Mouse (Mus musculus) heart, embryonic 11.5 days (tissue): ENCODE results near the gene Smim22. TPM values are rescaled to one million over a fixed set of nuclear protein-coding genes. Genes with fewer than 3 reads are reported as not detected.

ENCODE experiments used
- ATAC-seq: fragments of 200-750 bp; cut with Nextera tagmentation; replicated peaks from 2 replicates; pipeline ENCODE4 v1.8.0; 2017; ENCODE audit warnings: moderate library complexity; ENCODE audit not compliant: insufficient number of reproducible peaks, low FRiP score, low TSS enrichment
- H3K27ac ChIP-seq: fragments of 300-500 bp; sonication (generic); 2 replicates; pipeline ENCODE4 v1.5.1; 2014; ENCODE audit warnings: mild to moderate bottlenecking, low read depth, low read length
- H3K27me3 ChIP-seq: fragments of 300-500 bp; sonication (generic); 2 replicates; pipeline ENCODE4 v1.6.1; 2014; ENCODE audit warnings: mild to moderate bottlenecking, low read length, mixed read lengths; ENCODE audit not compliant: control insufficient read depth, insufficient read depth
- H3K36me3 ChIP-seq: fragments of 300-500 bp; sonication (generic); 2 replicates; pipeline ENCODE4 v1.6.1; 2014; ENCODE audit warnings: mild to moderate bottlenecking, low read length, moderate library complexity, mixed read lengths; ENCODE audit not compliant: control insufficient read depth, insufficient read depth
- H3K4me1 ChIP-seq: fragments of 300-500 bp; sonication (generic); 2 replicates; pipeline ENCODE4 v1.6.1; 2014; ENCODE audit warnings: low read length; ENCODE audit not compliant: control insufficient read depth, insufficient read depth
- H3K4me2 ChIP-seq: fragments of 300-500 bp; sonication (generic); 2 replicates; pipeline ENCODE4 v1.6.1; 2014; ENCODE audit warnings: mild to moderate bottlenecking, moderate library complexity
- H3K4me3 ChIP-seq: fragments of 300-500 bp; sonication (generic); 2 replicates; pipeline ENCODE4 v1.5.1; 2014; ENCODE audit warnings: low read depth, low read length
- H3K9ac ChIP-seq: fragments of 300-500 bp; sonication (generic); 2 replicates; pipeline ENCODE4 v1.6.1; 2014; ENCODE audit warnings: mild to moderate bottlenecking, low read depth, low read length, moderate library complexity
- H3K9me3 ChIP-seq: fragments of 300-500 bp; sonication (generic); replicated peaks from 2 replicates; pipeline ENCODE4 v1.6.1; 2016; ENCODE audit warnings: low read length; ENCODE audit not compliant: control insufficient read depth
- WGBS: fragments of 180-500 bp; shearing (Covaris S2); extraction: QIAGEN DNeasy Blood & Tissue Kit; methylation state at CpG from one replicate; pipeline ENCODE4 v1.1.7; 2014; ENCODE audit not compliant: insufficient replicate concordance; 5-methylcytosine and 5-hydroxymethylcytosine counted together
- polyA plus RNA-seq: library from polyadenylated mRNA; unstranded; fragments of >200 nt; fragmentation: Nextera tagmentation; extraction: Ambion mirVana; gene quantifications from 2 replicates; pipeline ENCODE4 v1.2.1, GENCODE M21; 2014

Gene Smim22
- 1.6 and 3.2 TPM in 2 replicates for polyA plus RNA-seq

DNA sequence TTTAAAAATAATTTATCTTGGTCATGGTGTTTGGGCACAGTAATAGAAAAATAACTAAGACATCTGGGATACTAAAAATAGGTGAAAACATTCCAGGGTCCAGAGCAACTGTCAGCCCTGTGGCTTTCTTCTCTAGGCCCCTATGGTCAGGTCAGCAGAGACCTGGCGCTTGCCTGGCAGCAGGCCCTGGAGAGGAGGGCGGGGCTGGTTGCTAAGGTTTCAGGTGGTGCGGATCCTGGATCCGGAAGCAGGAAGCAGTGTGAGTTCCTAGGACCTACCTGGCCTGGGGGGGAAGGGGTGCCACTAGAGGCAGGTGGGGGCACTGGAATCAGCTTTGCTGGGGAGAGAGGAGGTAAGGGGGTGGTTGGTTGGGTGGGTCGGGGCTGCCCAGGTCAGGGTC, at the start of gene Smim22:
Gene Smim22, plus strand, starts transcription at position 222 of the 400 bp plus-strand sequence.
- Histone ChIP-seq H3K4me1 (0 out of 2 replicates have a peak, but pooled peaks cover 6% of the 10 kb centered on the region), H3K4me3 (no peak within 1 kb of the TSS), H3K9me3 (no peaks in the 10 kb centered on the region), H3K4me2 (no peak within 1 kb of the TSS), H3K27ac (no peak within 1 kb of the TSS), H3K36me3 (no peaks in the 10 kb centered on the region), H3K27me3 (no peaks in the 10 kb centered on the region), H3K9ac (peak within 1 kb of the TSS; percentile 22; the same call in 1 of the 2 replicates)
- WGBS: 49% methylated on average over 5 of the region's 5 CpGs
- 0 out of 2 replicates have a peak, but pooled peaks have one; percentile 20 for ATAC-seq

DNA sequence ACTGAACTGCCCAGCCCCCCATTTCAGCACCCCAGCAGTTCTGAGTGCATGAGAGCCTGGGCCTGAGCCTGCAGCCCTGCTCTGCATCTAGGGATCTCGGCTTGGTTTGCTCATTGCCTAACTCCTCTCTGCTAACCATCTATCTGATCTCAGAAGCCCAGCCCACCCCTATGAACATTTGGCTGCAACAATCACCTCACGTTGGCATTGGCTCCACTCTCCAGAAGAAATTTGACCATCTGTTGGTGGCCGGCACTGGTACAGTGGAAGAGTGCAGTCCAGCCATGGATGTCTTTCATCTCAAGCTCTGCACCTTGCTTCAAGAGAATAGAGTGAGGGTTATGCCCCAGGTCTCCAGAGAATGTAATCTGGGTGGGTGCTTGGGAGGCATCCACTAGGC, 49.6 kb upstream of the Smim22 start:
- Histone ChIP-seq H3K4me2 (no peak overlapping the region), H3K4me1 (no peaks in the 10 kb centered on the region; the same call in 1 of the 2 replicates), H3K27ac (no peak overlapping the region), H3K4me3 (no peak overlapping the region), H3K9me3 (no peaks in the 10 kb centered on the region), H3K27me3 (no peaks in the 10 kb centered on the region), H3K9ac (no peak overlapping the region), H3K36me3 (peaks cover 16% of the 10 kb centered on the region)
- no peak for ATAC-seq
- 92% methylated on average over 3 of the region's 3 CpGs for WGBS

DNA sequence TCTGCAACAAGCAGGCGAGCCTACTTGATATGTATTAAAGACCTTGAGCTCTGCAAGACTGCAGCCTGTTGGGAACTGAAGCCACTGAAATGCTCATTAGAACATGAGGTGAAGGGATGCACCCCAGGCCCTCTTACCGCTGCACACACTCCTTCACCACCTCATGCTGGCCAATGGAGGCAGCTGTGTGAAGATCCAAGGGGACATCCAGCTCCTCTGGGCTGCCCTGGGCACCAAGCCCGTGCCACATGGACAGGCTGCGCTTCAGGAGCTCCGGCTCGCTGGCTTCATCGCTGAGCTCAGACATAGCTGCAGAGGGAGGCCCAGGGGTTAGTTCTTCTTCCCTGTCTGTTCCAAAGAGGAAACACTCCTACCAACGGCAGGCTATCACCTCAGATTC, 46.8 kb upstream of the Smim22 start:
- WGBS: 85% methylated on average over 8 of the region's 8 CpGs
- Histone ChIP-seq H3K9me3 (no peaks in the 10 kb centered on the region), H3K4me2 (no peak overlapping the region), H3K4me1 (peaks cover 5% of the 10 kb centered on the region), H3K9ac (no peak overlapping the region), H3K4me3 (no peak overlapping the region), H3K27me3 (no peaks in the 10 kb centered on the region), H3K36me3 (peaks cover 6% of the 10 kb centered on the region; the same call in 1 of the 2 replicates), H3K27ac (no peak overlapping the region)
- ATAC-seq: no peak

DNA sequence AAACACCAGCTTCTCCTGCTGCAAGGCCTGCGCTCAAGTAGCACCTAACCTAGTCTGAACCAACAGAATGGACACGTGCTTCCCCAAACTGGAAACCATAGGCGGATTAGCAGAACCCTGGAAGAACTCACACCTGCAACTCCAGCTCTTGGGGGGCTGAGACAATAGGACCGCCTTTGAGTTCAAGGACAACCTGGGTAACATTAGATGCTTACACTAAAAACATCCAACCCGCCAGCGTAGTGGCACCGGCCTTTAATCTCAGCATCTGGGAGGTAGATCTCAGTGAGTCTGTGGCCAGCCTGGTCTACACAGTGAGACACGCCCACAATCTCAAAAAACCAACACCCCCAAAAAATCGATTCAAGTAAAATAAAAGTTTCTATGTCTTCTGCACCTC, 43.7 kb upstream of the Smim22 start:
- Histone ChIP-seq H3K9me3 (no peaks in the 10 kb centered on the region), H3K27me3 (no peaks in the 10 kb centered on the region), H3K4me3 (peak overlapping the region; percentile 96), H3K27ac (no peak overlapping the region), H3K36me3 (peaks cover 3% of the 10 kb centered on the region; the same call in 1 of the 2 replicates), H3K4me2 (peak overlapping the region; percentile 93), H3K9ac (peak overlapping the region; percentile 88), H3K4me1 (peaks cover 6% of the 10 kb centered on the region)
- WGBS: 43% methylated on average over 9 of the region's 9 CpGs
- no peak for ATAC-seq

DNA sequence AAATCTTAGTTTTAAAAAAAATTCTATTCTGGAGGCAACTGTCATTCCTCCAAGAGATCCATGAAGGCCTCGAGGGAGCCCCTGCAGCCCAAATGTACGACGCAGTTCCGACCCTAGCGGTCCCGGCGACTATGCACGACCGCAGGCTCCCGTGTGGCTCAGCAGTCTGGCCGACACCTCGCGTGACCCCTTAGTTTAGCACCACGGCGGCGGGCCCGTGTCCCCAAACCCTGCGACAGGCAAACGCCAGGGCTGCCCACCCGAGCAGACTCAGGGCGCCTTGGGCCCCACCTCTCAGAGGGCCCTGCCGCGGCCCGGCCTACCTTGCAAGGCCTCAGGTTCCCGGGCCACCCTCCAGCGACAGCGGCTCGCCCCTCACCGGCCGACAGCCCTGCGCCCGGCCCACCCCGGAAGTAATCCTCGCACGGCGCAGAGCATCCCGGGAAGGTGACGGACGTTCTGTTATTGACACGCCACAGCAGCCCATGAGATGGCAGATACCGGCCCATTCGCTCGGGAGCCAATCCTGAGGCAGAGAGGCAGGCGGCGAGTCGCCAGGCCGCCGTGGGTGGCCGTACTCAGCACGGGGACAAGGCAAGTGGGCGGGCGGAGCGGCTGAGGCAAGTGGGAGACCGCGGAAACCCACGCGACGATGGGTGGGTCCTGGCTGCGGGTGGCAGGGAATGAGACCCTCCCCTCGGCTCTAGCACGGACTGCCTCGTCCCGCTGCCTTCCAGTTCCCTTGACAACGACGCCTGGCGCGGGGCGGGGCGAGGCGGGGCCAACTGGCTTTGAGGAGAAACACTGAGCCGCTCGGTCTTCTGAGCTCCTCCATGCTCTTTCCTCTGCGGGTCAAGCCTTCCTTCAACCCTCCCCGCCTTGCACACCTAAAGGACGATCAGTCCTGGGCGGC, 43.0 kb upstream of the Smim22 start, which contains the start of gene Anks3:
Gene Anks3, minus strand, starts transcription at position 409 of the 913 bp plus-strand sequence.
- ATAC-seq: peak; percentile 98
- WGBS: under 1% methylated on average over 67 of the region's 76 CpGs
- H3K4me1 ChIP-seq: peaks cover 6% of the 10 kb centered on the region

DNA sequence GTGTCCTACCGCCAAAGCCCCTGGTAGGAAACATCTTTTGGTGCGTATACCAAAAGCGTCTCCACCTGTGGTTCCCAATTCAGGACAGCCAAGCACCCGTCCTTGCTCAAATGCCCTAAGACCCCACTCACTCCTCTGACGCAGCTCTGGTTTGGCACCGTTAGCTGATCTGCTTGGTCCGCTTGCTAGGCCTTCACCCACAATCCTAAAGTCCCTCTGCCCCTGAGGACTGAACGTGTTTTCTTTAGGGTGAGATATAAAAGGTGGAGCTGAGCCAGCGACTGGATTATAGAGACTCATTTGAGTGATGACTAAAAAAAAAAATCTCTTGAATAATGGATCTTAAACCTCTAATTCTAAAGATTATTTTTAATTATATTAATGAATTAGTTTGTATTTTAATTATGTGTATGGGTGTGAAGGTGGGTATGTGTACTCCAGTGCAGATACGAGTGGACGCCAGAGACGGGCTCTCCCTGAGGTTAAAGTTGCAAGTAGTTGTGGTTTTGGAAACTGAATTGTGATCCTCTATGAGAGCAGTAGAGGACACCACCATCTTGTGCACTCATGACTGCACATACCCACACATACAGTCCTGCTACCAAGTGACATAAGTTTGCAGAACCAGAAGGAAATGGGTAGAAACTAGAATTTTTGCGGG, 42.2 kb upstream of the Smim22 start:
- Histone ChIP-seq H3K27me3 (no peaks in the 10 kb centered on the region), H3K9ac (peak overlapping the region; percentile 88), H3K9me3 (no peaks in the 10 kb centered on the region), H3K36me3 (peaks cover under 1% of the 10 kb centered on the region; the same call in 1 of the 2 replicates), H3K4me1 (peaks cover 6% of the 10 kb centered on the region), H3K27ac (peak overlapping the region; percentile 74), H3K4me3 (peak overlapping the region; percentile 96), H3K4me2 (peak overlapping the region; percentile 93)
- 22% methylated on average over 13 of the region's 13 CpGs for WGBS
- ATAC-seq: 0 out of 2 replicates have a peak, but pooled peaks have one; percentile 1

More for the DNA sequence above, 43.0 kb upstream of the Smim22 start, which contains the start of gene Anks3:
- H3K27ac ChIP-seq: peak within 1 kb of the TSS; percentile 74
- no peaks in the 10 kb centered on the region for H3K9me3 ChIP-seq
- peak within 1 kb of the TSS; percentile 88 for H3K9ac ChIP-seq
- H3K4me2 ChIP-seq: peak within 1 kb of the TSS; percentile 93
- no peaks in the 10 kb centered on the region for H3K27me3 ChIP-seq
- H3K4me3 ChIP-seq: peak within 1 kb of the TSS; percentile 96
- H3K36me3 ChIP-seq: peaks cover 3% of the 10 kb centered on the region; the same call in 1 of the 2 replicates

DNA sequence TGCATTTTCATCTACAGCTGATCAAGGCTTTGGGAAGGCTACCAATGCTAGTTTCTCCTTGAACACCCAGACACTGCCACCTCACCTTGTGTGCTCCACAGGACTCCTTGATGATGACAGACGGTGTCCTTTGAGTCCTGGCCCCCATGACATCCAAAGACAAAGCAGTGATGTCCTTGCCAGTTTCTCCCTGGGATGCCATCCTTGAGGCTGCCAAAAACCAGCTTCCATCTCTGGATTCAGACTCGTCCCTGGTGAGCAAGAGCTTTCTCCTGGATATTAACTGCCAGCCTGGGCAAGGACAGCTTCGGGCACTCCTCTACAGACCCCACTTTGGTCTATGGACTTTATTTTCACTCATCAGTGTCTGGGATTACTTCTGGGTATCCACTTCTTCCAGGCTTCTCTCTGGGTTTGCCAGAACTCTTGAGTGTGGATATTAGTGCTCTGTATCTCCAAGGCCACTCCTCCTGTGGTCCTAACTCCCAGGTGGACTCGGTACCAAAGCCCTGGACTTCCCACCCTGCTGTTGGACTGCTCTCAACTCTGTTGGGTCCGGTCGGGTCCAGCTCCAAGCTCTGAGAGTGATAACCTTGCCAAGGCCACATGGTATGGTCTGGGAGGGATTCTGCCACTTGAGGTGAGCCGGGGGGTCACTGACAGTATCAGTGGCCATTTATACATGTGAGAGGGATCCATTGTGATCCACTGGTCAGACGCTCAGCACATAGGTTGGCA, 41.5 kb upstream of the Smim22 start:
- no peak overlapping the region; the same call in 1 of the 2 replicates for H3K4me2 ChIP-seq
- no peak overlapping the region for H3K9ac ChIP-seq
- peaks cover 6% of the 10 kb centered on the region for H3K4me1 ChIP-seq
- H3K4me3 ChIP-seq: no peak overlapping the region
- no peaks in the 10 kb centered on the region for H3K9me3 ChIP-seq
- H3K27ac ChIP-seq: no peak overlapping the region
- no peaks in the 10 kb centered on the region for H3K27me3 ChIP-seq
- no peaks in the 10 kb centered on the region for H3K36me3 ChIP-seq
- WGBS: 81% methylated on average over 8 of the region's 8 CpGs
- ATAC-seq: no peak

DNA sequence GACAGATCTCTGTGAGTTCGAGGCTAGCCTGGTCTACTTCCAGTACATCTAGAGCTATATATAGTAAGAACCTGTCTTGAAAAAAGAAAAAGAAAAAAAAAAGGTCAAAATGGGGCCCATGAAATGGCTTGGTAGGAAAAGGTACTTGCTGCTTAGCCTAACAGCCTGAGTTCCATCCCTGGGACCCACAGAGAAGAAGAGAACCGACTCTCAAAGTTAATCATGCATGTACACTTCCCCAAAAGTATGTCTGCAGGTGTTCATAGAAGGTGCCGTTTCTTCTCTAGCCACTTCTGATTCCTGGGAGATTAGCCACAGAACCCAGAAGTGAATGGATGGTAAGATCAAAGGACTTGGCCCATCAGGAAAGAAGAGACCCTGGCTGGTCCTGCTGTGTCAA, 38.7 kb upstream of the Smim22 start:
- H3K4me3 ChIP-seq: no peak overlapping the region
- no peaks in the 10 kb centered on the region for H3K27me3 ChIP-seq
- ATAC-seq: no peak
- no peaks in the 10 kb centered on the region for H3K9me3 ChIP-seq
- no peak overlapping the region for H3K27ac ChIP-seq
- no peak overlapping the region for H3K4me2 ChIP-seq
- peaks cover 3% of the 10 kb centered on the region; the same call in 1 of the 2 replicates for H3K4me1 ChIP-seq
- H3K9ac ChIP-seq: no peak overlapping the region
- WGBS: 82% methylated on average over 3 of the region's 3 CpGs
- no peaks in the 10 kb centered on the region for H3K36me3 ChIP-seq
